Comparison of ENCODE assay signal across 6 mouse cellular contexts in genomic region chr6:47153018-47153417, GRCm38 (mm10).
DNase-seq lines count a peak whose midpoint lies in the region; ATAC-seq and TF ChIP-seq lines count a peak whose summit lies in the region.
"Not testable (repeated sequence)": the region's sequence is repeated elsewhere in the genome, so short reads cannot be mapped to it uniquely, and the experiment has no call there.

No protein-coding gene starts in this region.

- not testable (repeated sequence) for H3K27me3 ChIP-seq in limb, embryonic 12.5 days; lung, embryonic 14.5 days (ENCODE audit: insufficient read depth, low read length)

- not testable (repeated sequence) for H3K4me2 ChIP-seq in limb, embryonic 12.5 days; lung, embryonic 14.5 days

- H3K4me3 ChIP-seq in limb, embryonic 12.5 days (replicated peaks); lung, embryonic 14.5 days (ENCODE audit: low read depth, low read length): not testable (repeated sequence)

- peak; percentile 68 for ATAC-seq in common myeloid progenitor, adult 5-6 weeks (replicated peaks; ENCODE audit: low read depth, poor library complexity, severe bottlenecking)
- ATAC-seq in hematopoietic stem cell, adult 5-6 weeks (replicated peaks in 1 of 2; ENCODE audit: insufficient read depth in 1 of 2, low FRiP score in 2 of 2, low TSS enrichment in 1 of 2, low read depth in 1 of 2, poor library complexity in 2 of 2, severe bottlenecking in 2 of 2), result peak; percentile 49 to 58; a peak in 1 of 4 replicates
- peak; percentile 47; the same call in 1 of the 2 replicates for ATAC-seq in limb, embryonic 12.5 days (ENCODE audit: insufficient number of reproducible peaks, insufficient read depth, low FRiP score, low TSS enrichment, low read depth)
- peak; percentile 60; the same call in 1 of the 2 replicates for ATAC-seq in lung, embryonic 14.5 days (ENCODE audit: insufficient read depth)
- ATAC-seq in megakaryocyte progenitor cell, adult 5-6 weeks (replicated peaks; ENCODE audit: poor library complexity), result 0 out of 2 replicates have a peak, but pooled peaks have one; percentile 39
- 0 out of 2 replicates have a peak, but pooled peaks have one; percentile 65 for ATAC-seq in megakaryocyte-erythroid progenitor cell, adult 5-6 weeks (replicated peaks; ENCODE audit: low FRiP score, low TSS enrichment, poor library complexity, severe bottlenecking)

- H3K4me1 ChIP-seq in limb, embryonic 12.5 days (replicated peaks); lung, embryonic 14.5 days (ENCODE audit: insufficient read depth): not testable (repeated sequence)

- H3K36me3 ChIP-seq in limb, embryonic 12.5 days; lung, embryonic 14.5 days (ENCODE audit: insufficient read depth): not testable (repeated sequence)

- no CpG with 5 or more reads among the region's 1 CpGs for WGBS in limb, embryonic 12.5 days
- WGBS in lung, embryonic 14.5 days, result no CpG with 5 or more reads among the region's 1 CpGs

- TF ChIP-seq CTCF in lung, embryonic 14.5 days (IDR thresholded peaks at IDR 0.05; ENCODE audit: low read depth), result not testable (repeated sequence)

- not testable (repeated sequence) for H3K9ac ChIP-seq in limb, embryonic 12.5 days (replicated peaks); lung, embryonic 14.5 days

- DNase-seq in lung, embryonic 14.5 days, result not testable (repeated sequence)

- H3K27ac ChIP-seq in limb, embryonic 12.5 days; lung, embryonic 14.5 days (ENCODE audit: low read depth): not testable (repeated sequence)

- H3K9me3 ChIP-seq in limb, embryonic 12.5 days; lung, embryonic 14.5 days (ENCODE audit: low read depth, low read length): not testable (repeated sequence)
